Mouse (Mus musculus): Measurements from ENCODE around the gene Pomt1.

- TF ChIP-seq CTCF (IDR thresholded peaks at IDR 0.05; ENCODE audit: low read depth) (no peak), EP300 (IDR thresholded peaks at IDR 0.05; ENCODE audit: low read depth) (no peak)
Observed at GRCm38 (mm10) chr2:32200033-32200432, 36.4 kb upstream of the Pomt1 start.
